Mouse (Mus musculus) CH12.LX (cell line): Measurements from ENCODE around the gene Trio. TPM values are rescaled to one million over a fixed set of nuclear protein-coding genes. Genes with fewer than 3 reads are reported as not detected.

ENCODE experiments used
- DNase-seq: peaks from one replicate; pipeline ENCODE4 v3.0.0-alpha.2; 2013; ENCODE audit errors: extremely low read depth
- H3K27ac ChIP-seq: 2 replicates; pipeline ENCODE4 v1.5.1; 2012; ENCODE audit warnings: low read depth, mild to moderate bottlenecking, control low read depth, moderate library complexity; ENCODE audit not compliant: insufficient read depth
- H3K27me3 ChIP-seq: replicated peaks from 2 replicates; pipeline ENCODE3; 2012; ENCODE audit warnings: inconsistent platforms
- H3K36me3 ChIP-seq, 2 experiments: replicated peaks in 1 of 2; 2 replicates each; pipeline versions ENCODE3 to v1.6.1; 2012; ENCODE audit warnings: inconsistent platforms in 1 of 2, low read length in 1 of 2, mild to moderate bottlenecking in 1 of 2, mixed read lengths in 1 of 2, moderate library complexity in 1 of 2; ENCODE audit not compliant: control insufficient read depth in 1 of 2, insufficient read depth in 1 of 2
- H3K4me1 ChIP-seq, 2 experiments: 2 replicates each; pipeline ENCODE4 v1.6.1; 2012; ENCODE audit warnings: inconsistent platforms in 1 of 2, moderate library complexity in 1 of 2; ENCODE audit not compliant: insufficient read depth in 2 of 2, control insufficient read depth in 1 of 2
- H3K4me2 ChIP-seq: 2 replicates; pipeline ENCODE4 v1.6.1; 2012; ENCODE audit warnings: low read depth, mild to moderate bottlenecking, control low read depth; ENCODE audit not compliant: poor library complexity, insufficient read depth, severe bottlenecking
- H3K4me3 ChIP-seq, 3 experiments: fragments of 150-350 bp in 1 of 3; sonication (generic) in 1 of 3; replicated peaks in 1 of 3; 2 replicates each; pipeline versions ENCODE3 to v1.5.1; 2011 to 2012; ENCODE audit warnings: low read depth in 2 of 3, low read length in 2 of 3, mild to moderate bottlenecking in 2 of 3, moderate library complexity in 2 of 3, control low read depth in 1 of 3, improper control_type of control experiment in 1 of 3, inconsistent platforms in 1 of 3, mixed read lengths in 1 of 3; ENCODE audit not compliant: poor library complexity in 1 of 3
- H3K79me2 ChIP-seq: replicated peaks from 2 replicates; pipeline ENCODE4 v1.6.1; 2012; ENCODE audit warnings: mild to moderate bottlenecking, moderate library complexity; ENCODE audit not compliant: control insufficient read depth, poor library complexity, insufficient read depth, severe bottlenecking; ENCODE audit errors: extremely low read depth
- H3K9ac ChIP-seq: 2 replicates; pipeline ENCODE4 v1.6.1; 2012; ENCODE audit warnings: low read depth, mild to moderate bottlenecking, control low read depth, moderate library complexity; ENCODE audit not compliant: insufficient read depth
- H3K9me3 ChIP-seq: replicated peaks from 2 replicates; pipeline ENCODE3; 2012; ENCODE audit warnings: low read length, inconsistent platforms, mixed read lengths
- CHD2 ChIP-seq: IDR thresholded peaks from 2 replicates; pipeline ENCODE4 v1.6.1; 2011; ENCODE audit warnings: low read length, improper control_type of control experiment
- CTCF ChIP-seq, 2 experiments: IDR thresholded peaks in 1 of 2; conservative IDR thresholded peaks in 1 of 2; 2 replicates each; pipeline ENCODE4 v1.5.1; 2011 to 2012; ENCODE audit warnings: low read depth in 2 of 2, low read length in 2 of 2, improper control_type of control experiment in 1 of 2, inconsistent platforms in 1 of 2, mild to moderate bottlenecking in 1 of 2, moderate library complexity in 1 of 2
- ELF1 ChIP-seq: IDR thresholded peaks from 2 replicates; pipeline ENCODE4 v1.6.1; 2014; ENCODE audit warnings: low read depth, mild to moderate bottlenecking, inconsistent platforms, low read length, improper control_type of control experiment
- EP300 ChIP-seq: IDR thresholded peaks from 2 replicates; pipeline ENCODE4 v1.6.1; 2011; ENCODE audit warnings: low read length, improper control_type of control experiment
- ETS1 ChIP-seq: conservative IDR thresholded peaks from 2 replicates; pipeline ENCODE4 v1.6.1; 2012; ENCODE audit warnings: low read depth, mild to moderate bottlenecking, inconsistent platforms, low read length, improper control_type of control experiment, moderate library complexity
- HCFC1 ChIP-seq: IDR thresholded peaks from 2 replicates; pipeline ENCODE4 v1.6.1; 2012; ENCODE audit warnings: low read depth, mild to moderate bottlenecking, inconsistent platforms, low read length, improper control_type of control experiment
- IRF4 ChIP-seq: IDR thresholded peaks from 2 replicates; pipeline ENCODE4 v1.6.1; 2014; ENCODE audit warnings: low read depth, mild to moderate bottlenecking, inconsistent platforms, low read length, improper control_type of control experiment
- JUN ChIP-seq: IDR thresholded peaks from 2 replicates; pipeline ENCODE4 v1.6.1; 2011; ENCODE audit warnings: low read depth, mild to moderate bottlenecking, low read length, improper control_type of control experiment, moderate library complexity; ENCODE audit not compliant: insufficient read depth
- JUND ChIP-seq: conservative IDR thresholded peaks from 2 replicates; pipeline ENCODE4 v1.6.1; 2011; ENCODE audit warnings: low read depth, low read length, improper control_type of control experiment
- MAFK ChIP-seq: IDR thresholded peaks from 2 replicates; pipeline ENCODE4 v1.6.1; 2011; ENCODE audit warnings: low read length, improper control_type of control experiment; ENCODE audit not compliant: insufficient replicate concordance
- MAX ChIP-seq: IDR thresholded peaks from 2 replicates; pipeline ENCODE4 v1.6.1; 2011; ENCODE audit warnings: low read length, improper control_type of control experiment
- MAZ ChIP-seq: IDR thresholded peaks from 2 replicates; pipeline ENCODE4 v1.6.1; 2012; ENCODE audit warnings: low read depth, mild to moderate bottlenecking, inconsistent platforms, low read length, improper control_type of control experiment, moderate library complexity
- MXI1 ChIP-seq: IDR thresholded peaks from 2 replicates; pipeline ENCODE4 v1.6.1; 2011; ENCODE audit warnings: mild to moderate bottlenecking, low read depth, low read length, improper control_type of control experiment
- NELFE ChIP-seq: IDR thresholded peaks from 2 replicates; pipeline ENCODE4 v1.6.1; 2011; ENCODE audit warnings: low read depth, low read length, improper control_type of control experiment
- NRF1 ChIP-seq: IDR thresholded peaks from 2 replicates; pipeline ENCODE4 v1.6.1; 2014; ENCODE audit warnings: low read depth, mild to moderate bottlenecking, inconsistent platforms, low read length, improper control_type of control experiment, moderate library complexity
- TBP ChIP-seq: conservative IDR thresholded peaks from 2 replicates; pipeline ENCODE4 v1.6.1; 2011; ENCODE audit warnings: low read depth, low read length, improper control_type of control experiment
- TCF12 ChIP-seq: IDR thresholded peaks from 2 replicates; pipeline ENCODE4 v1.6.1; 2014; ENCODE audit warnings: low read depth, mild to moderate bottlenecking, inconsistent platforms, low read length, improper control_type of control experiment
- UBTF ChIP-seq: IDR thresholded peaks from 2 replicates; pipeline ENCODE4 v1.6.1; 2012; ENCODE audit warnings: low read depth, mild to moderate bottlenecking, inconsistent platforms, low read length, improper control_type of control experiment, moderate library complexity
- USF1 ChIP-seq: IDR thresholded peaks from 2 replicates; pipeline ENCODE4 v1.6.1; 2014; ENCODE audit warnings: low read depth, mild to moderate bottlenecking, inconsistent platforms, low read length, improper control_type of control experiment
- ZC3H11A ChIP-seq: IDR thresholded peaks from 2 replicates; pipeline ENCODE4 v1.6.1; 2012; ENCODE audit warnings: low read depth, mild to moderate bottlenecking, inconsistent platforms, low read length, improper control_type of control experiment
- ZMIZ1 ChIP-seq: IDR thresholded peaks from 2 replicates; pipeline ENCODE4 v1.6.1; 2012; ENCODE audit warnings: low read depth, mild to moderate bottlenecking, inconsistent platforms, low read length, improper control_type of control experiment
- ZNF384 ChIP-seq: IDR thresholded peaks from 2 replicates; pipeline ENCODE4 v1.6.1; 2012; ENCODE audit warnings: low read depth, low read length, improper control_type of control experiment, inconsistent platforms
- dilution Hi-C: fragments of 300-500 bp; cut with MboI; formaldehyde crosslinking; loops from 2 replicates; pipeline ENCODE4 v1.14.3; 2020; ENCODE audit warnings: low sequenced_read_pairs; ENCODE audit not compliant: extremely low pct_unique_long_range_greater_than_20kb, extremely low pct_ligation_motif_present
- in situ Hi-C: fragments of 300-500 bp; cut with MboI; formaldehyde crosslinking; loops from 3 replicates; pipeline ENCODE4 v1.14.3; 2019; ENCODE audit warnings: low sequenced_read_pairs, low pct_ligation_motif_present, low pct_unique_long_range_greater_than_20kb, mixed read lengths
- polyA plus RNA-seq: library from polyadenylated mRNA; unstranded; fragments of >175 nt; gene quantifications from 2 replicates; pipeline ENCODE4 v1.2.1, GENCODE M21; 2012; ENCODE audit warnings: low read depth; ENCODE audit not compliant: insufficient read length
- total RNA-seq, 2 experiments: library from RNA; depleted of rRNA; stranded (reverse); fragments of 300-350 nt in 1 of 2; fragments of >200 nt in 1 of 2; gene quantifications; 2 replicates each; pipeline ENCODE4 v1.2.3; 2012 to 2014

Trio gene
- total and polyA plus RNA-seq, 3 experiments, result 3.9 to 17.5 (median 4.3) TPM

- TF ChIP-seq CHD2, result no peak
- no peak for TF ChIP-seq UBTF
- no peak for TF ChIP-seq EP300
- no peak for TF ChIP-seq ZC3H11A
- TF ChIP-seq JUND, result no peak
- no peak for TF ChIP-seq TBP
- TF ChIP-seq HCFC1, result no peak
- TF ChIP-seq MAX, result no peak
- no peak for TF ChIP-seq TCF12
- TF ChIP-seq MXI1, result no peak
- TF ChIP-seq ETS1, result no peak
- TF ChIP-seq ELF1, result no peak
- TF ChIP-seq CTCF (conservative IDR thresholded peaks at IDR 0.05 in 1 of 2, IDR thresholded peaks at IDR 0.05 in 1 of 2; ENCODE audit: low read depth in 2 of 2, low read length in 2 of 2), result no peak
- TF ChIP-seq NELFE, result no peak
- no peak for TF ChIP-seq USF1
- no peaks in the 10 kb centered on the region for H3K79me2 ChIP-seq
- peak overlapping the region; percentile 54 for H3K4me2 ChIP-seq
- peak; percentile 27 for DNase-seq
- H3K27me3 ChIP-seq, result no peaks in the 10 kb centered on the region
- peaks cover 13 to 46% of the 10 kb centered on the region in 2 experiments for H3K4me1 ChIP-seq
- no peak overlapping the region for H3K9ac ChIP-seq
- in situ Hi-C loops, result loop anchor here (5.0 kb wide), 1 partner anchor 258 kb away; no protein-coding TSS in a partner anchor
- peak overlapping the region in 1 of 3 experiments; percentile 40 for H3K4me3 ChIP-seq
- dilution Hi-C loops, result no loop called here
- no peaks in the 10 kb centered on the region for H3K9me3 ChIP-seq
- no peaks in the 10 kb centered on the region for H3K36me3 ChIP-seq
- no peak overlapping the region for H3K27ac ChIP-seq
Observed at GRCm38 (mm10) chr15:27923987-27924341, 101.7 kb downstream of the Trio start.

GRCm38 (mm10) chr15:27923280-27923986 is 102.2 kb downstream of the Trio start:
- in situ Hi-C loops, result loop anchor here (5.0 kb wide), 1 partner anchor 259 kb away; no protein-coding TSS in a partner anchor
- no peaks in the 10 kb centered on the region for H3K27me3 ChIP-seq
- peak overlapping the region; percentile 28 to 40 (median 40) for H3K4me3 ChIP-seq
- H3K27ac ChIP-seq, result no peak overlapping the region
- peak; percentile 89 for DNase-seq
- no peak overlapping the region; the same call in 1 of the 2 replicates for H3K9ac ChIP-seq
- no peaks in the 10 kb centered on the region for H3K36me3 ChIP-seq
- H3K79me2 ChIP-seq, result no peaks in the 10 kb centered on the region
- H3K9me3 ChIP-seq, result no peaks in the 10 kb centered on the region
- TF ChIP-seq MAZ (peak; percentile 47; the same call in 1 of the 2 replicates), ZMIZ1 (no peak), CHD2 (0 out of 2 replicates have a peak, but pooled peaks have one; percentile 57), JUN (peak; percentile 68), ELF1 (no peak), NRF1 (peak; percentile 44), MAFK (no peak), ZNF384 (no peak), TBP (no peak), MAX (no peak), IRF4 (no peak), TCF12 (peak; percentile 32; the same call in 1 of the 2 replicates), JUND (peak; percentile 74)
- dilution Hi-C loops, result no loop called here
- peaks cover 13 to 46% of the 10 kb centered on the region in 2 experiments for H3K4me1 ChIP-seq
- H3K4me2 ChIP-seq, result peak overlapping the region; percentile 54
